Mouse (Mus musculus): Measurements from ENCODE around the gene Gm17409. TPM values are rescaled to one million over a fixed set of nuclear protein-coding genes. Genes with fewer than 3 reads are reported as not detected.
A peak's percentile ranks its signal among the peaks of the same experiment; 100 is the strongest.

Gene Gm17409
- polyA plus RNA-seq (2016; fragmentation: Nextera tagmentation; extraction: Ambion mirVana), result not detected in 2 replicates

GRCm38 (mm10) chr2:58469816-58470215 is at the start of gene Gm17409:
TSS of gene Gm17409 (plus strand) at chr2:58470116.
- peaks cover 71% of the 10 kb centered on the region for H3K36me3 ChIP-seq
- no peak within 1 kb of the TSS for H3K4me3 ChIP-seq
- DNase-seq (ENCODE audit: low spot score), result peak; percentile 2
- WGBS, result 89% methylated on average over 7 of the region's 7 CpGs
- no peak within 1 kb of the TSS for H3K27ac ChIP-seq
- no peaks in the 10 kb centered on the region for H3K4me1 ChIP-seq
- no peaks in the 10 kb centered on the region for H3K9me3 ChIP-seq (replicated peaks)
- no peaks in the 10 kb centered on the region for H3K27me3 ChIP-seq (ENCODE audit: low read depth, poor library complexity, severe bottlenecking)

- H3K9me3 ChIP-seq (replicated peaks), result no peaks in the 10 kb centered on the region
- H3K36me3 ChIP-seq, result no peaks in the 10 kb centered on the region
- no peak overlapping the region for H3K27ac ChIP-seq
- no peak overlapping the region for H3K4me3 ChIP-seq
- H3K27me3 ChIP-seq (ENCODE audit: low read depth, poor library complexity, severe bottlenecking), result no peaks in the 10 kb centered on the region
- no peak for DNase-seq (ENCODE audit: low spot score)
- 93% methylated on average over 5 of the region's 5 CpGs for WGBS
- H3K4me1 ChIP-seq, result no peaks in the 10 kb centered on the region
Measured at GRCm38 (mm10) chr2:58423319-58423718, 46.6 kb upstream of the Gm17409 start.

- DNase-seq (ENCODE audit: low spot score), result no peak
- Histone ChIP-seq H3K27ac (no peak overlapping the region), H3K36me3 (no peaks in the 10 kb centered on the region), H3K4me3 (no peak overlapping the region), H3K4me1 (no peaks in the 10 kb centered on the region), H3K9me3 (replicated peaks) (no peaks in the 10 kb centered on the region), H3K27me3 (ENCODE audit: low read depth, poor library complexity, severe bottlenecking) (no peaks in the 10 kb centered on the region)
- 94% methylated on average over 13 of the region's 13 CpGs for WGBS
Measured at GRCm38 (mm10) chr2:58425436-58426004, 44.4 kb upstream of the Gm17409 start.

- Histone ChIP-seq H3K4me3 (no peak overlapping the region), H3K36me3 (no peaks in the 10 kb centered on the region), H3K27ac (no peak overlapping the region), H3K27me3 (ENCODE audit: low read depth, poor library complexity, severe bottlenecking) (no peaks in the 10 kb centered on the region), H3K9me3 (replicated peaks) (no peaks in the 10 kb centered on the region), H3K4me1 (peaks cover 4% of the 10 kb centered on the region; the same call in 1 of the 2 replicates)
- WGBS, result 94% methylated on average over 7 of the region's 7 CpGs
- no peak for DNase-seq (ENCODE audit: low spot score)
Measured at GRCm38 (mm10) chr2:58432211-58432610, 37.7 kb upstream of the Gm17409 start.

- Histone ChIP-seq H3K4me3 (no peak overlapping the region), H3K4me1 (peaks cover 4% of the 10 kb centered on the region; the same call in 1 of the 2 replicates), H3K27me3 (ENCODE audit: low read depth, poor library complexity, severe bottlenecking) (no peaks in the 10 kb centered on the region), H3K36me3 (no peaks in the 10 kb centered on the region), H3K9me3 (replicated peaks) (no peaks in the 10 kb centered on the region), H3K27ac (no peak overlapping the region)
- DNase-seq (ENCODE audit: low spot score), result no peak
- 96% methylated on average over 2 of the region's 2 CpGs for WGBS
Measured at GRCm38 (mm10) chr2:58433317-58433716, 36.6 kb upstream of the Gm17409 start.

GRCm38 (mm10) chr2:58434438-58434837 is 35.5 kb upstream of the Gm17409 start:
- Histone ChIP-seq H3K4me3 (no peak overlapping the region), H3K27me3 (ENCODE audit: low read depth, poor library complexity, severe bottlenecking) (no peaks in the 10 kb centered on the region), H3K27ac (no peak overlapping the region), H3K9me3 (replicated peaks) (no peaks in the 10 kb centered on the region), H3K36me3 (no peaks in the 10 kb centered on the region), H3K4me1 (peaks cover 4% of the 10 kb centered on the region; the same call in 1 of the 2 replicates)
- WGBS, result 93% methylated on average over 2 of the region's 2 CpGs
- DNase-seq (ENCODE audit: low spot score), result no peak

- H3K9me3 ChIP-seq (replicated peaks), result no peaks in the 10 kb centered on the region
- no peak for DNase-seq (ENCODE audit: low spot score)
- no peak overlapping the region for H3K27ac ChIP-seq
- no peaks in the 10 kb centered on the region for H3K27me3 ChIP-seq (ENCODE audit: low read depth, poor library complexity, severe bottlenecking)
- peaks cover 4% of the 10 kb centered on the region; the same call in 1 of the 2 replicates for H3K4me1 ChIP-seq
- no peak overlapping the region for H3K4me3 ChIP-seq
- no peaks in the 10 kb centered on the region for H3K36me3 ChIP-seq
- WGBS, result 93% methylated on average over 13 of the region's 13 CpGs
Measured at GRCm38 (mm10) chr2:58435507-58435906, 34.4 kb upstream of the Gm17409 start.

GRCm38 (mm10) chr2:58436911-58437310 is 33.0 kb upstream of the Gm17409 start:
- H3K4me1 ChIP-seq, result peaks cover 4% of the 10 kb centered on the region; the same call in 1 of the 2 replicates
- DNase-seq (ENCODE audit: low spot score), result no peak
- H3K27me3 ChIP-seq (ENCODE audit: low read depth, poor library complexity, severe bottlenecking), result no peaks in the 10 kb centered on the region
- no peaks in the 10 kb centered on the region for H3K36me3 ChIP-seq
- WGBS, result 89% methylated on average over 3 of the region's 3 CpGs
- H3K27ac ChIP-seq, result no peak overlapping the region
- H3K9me3 ChIP-seq (replicated peaks), result no peaks in the 10 kb centered on the region
- H3K4me3 ChIP-seq, result no peak overlapping the region

- no peaks in the 10 kb centered on the region for H3K27me3 ChIP-seq (ENCODE audit: low read depth, poor library complexity, severe bottlenecking)
- no peaks in the 10 kb centered on the region for H3K9me3 ChIP-seq (replicated peaks)
- 85% methylated on average over 4 of the region's 4 CpGs for WGBS
- H3K27ac ChIP-seq, result no peak overlapping the region
- no peak overlapping the region for H3K4me3 ChIP-seq
- H3K4me1 ChIP-seq, result no peaks in the 10 kb centered on the region
- DNase-seq (ENCODE audit: low spot score), result no peak
- H3K36me3 ChIP-seq, result peaks cover 18% of the 10 kb centered on the region
Measured at GRCm38 (mm10) chr2:58443163-58443562, 26.8 kb upstream of the Gm17409 start.

GRCm38 (mm10) chr2:58447001-58447400 is 22.9 kb upstream of the Gm17409 start:
- H3K9me3 ChIP-seq (replicated peaks), result no peaks in the 10 kb centered on the region
- WGBS, result 96% methylated on average over 15 of the region's 15 CpGs
- no peaks in the 10 kb centered on the region for H3K27me3 ChIP-seq (ENCODE audit: low read depth, poor library complexity, severe bottlenecking)
- no peak for DNase-seq (ENCODE audit: low spot score)
- peaks cover 4% of the 10 kb centered on the region for H3K4me1 ChIP-seq
- no peak overlapping the region for H3K27ac ChIP-seq
- H3K36me3 ChIP-seq, result peaks cover 22% of the 10 kb centered on the region
- H3K4me3 ChIP-seq, result no peak overlapping the region

GRCm38 (mm10) chr2:58454095-58454865 is 15.6 kb upstream of the Gm17409 start:
- Histone ChIP-seq H3K27ac (no peak overlapping the region), H3K27me3 (ENCODE audit: low read depth, poor library complexity, severe bottlenecking) (no peaks in the 10 kb centered on the region), H3K9me3 (replicated peaks) (no peaks in the 10 kb centered on the region), H3K4me1 (peaks cover 7% of the 10 kb centered on the region), H3K4me3 (no peak overlapping the region), H3K36me3 (peaks cover 43% of the 10 kb centered on the region)
- 90% methylated on average over 16 of the region's 16 CpGs for WGBS
- no peak for DNase-seq (ENCODE audit: low spot score)

- WGBS, result 92% methylated on average over 8 of the region's 8 CpGs
- H3K9me3 ChIP-seq (replicated peaks), result no peaks in the 10 kb centered on the region
- H3K27ac ChIP-seq, result no peak overlapping the region
- peaks cover 63% of the 10 kb centered on the region for H3K36me3 ChIP-seq
- no peak overlapping the region for H3K4me3 ChIP-seq
- DNase-seq (ENCODE audit: low spot score), result no peak
- no peaks in the 10 kb centered on the region for H3K27me3 ChIP-seq (ENCODE audit: low read depth, poor library complexity, severe bottlenecking)
- peaks cover 3% of the 10 kb centered on the region; the same call in 1 of the 2 replicates for H3K4me1 ChIP-seq
Measured at GRCm38 (mm10) chr2:58456843-58457487, 13.0 kb upstream of the Gm17409 start.

- no peak for DNase-seq (ENCODE audit: low spot score)
- H3K27me3 ChIP-seq (ENCODE audit: low read depth, poor library complexity, severe bottlenecking), result no peaks in the 10 kb centered on the region
- 95% methylated on average over 5 of the region's 5 CpGs for WGBS
- peaks cover 68% of the 10 kb centered on the region for H3K36me3 ChIP-seq
- H3K9me3 ChIP-seq (replicated peaks), result no peaks in the 10 kb centered on the region
- no peak overlapping the region for H3K4me3 ChIP-seq
- H3K27ac ChIP-seq, result no peak overlapping the region
- no peaks in the 10 kb centered on the region for H3K4me1 ChIP-seq
Measured at GRCm38 (mm10) chr2:58457488-58457865, 12.4 kb upstream of the Gm17409 start.

Data from limb, embryonic 10.5 days (tissue).